Mouse (Mus musculus) frontal cortex, postnatal 25 days (tissue): ENCODE data around the gene Bicdl2.

Experiments
- DNase-seq, 2 experiments: peaks; one replicate each; pipeline ENCODE4 v3.0.0; 2022; ENCODE audit warnings: low spot score in 2 of 2

Gene Bicdl2

GRCm38 (mm10) chr17:23660117-23660875, at the start of gene Bicdl2:
Gene Bicdl2 (plus strand): TSS chr17:23660506.
- no peak for DNase-seq

- DNase-seq: no peak
These were observed 43.2 kb upstream of the Bicdl2 start for GRCm38 (mm10) chr17:23617087-23617486.

GRCm38 (mm10) chr17:23620351-23620750, 40.0 kb upstream of the Bicdl2 start:
- no peak for DNase-seq

- no peak for DNase-seq
These were observed 32.5 kb upstream of the Bicdl2 start for GRCm38 (mm10) chr17:23627813-23628212.

- DNase-seq: peak; percentile 66 to 81
These were observed 29.9 kb upstream of the Bicdl2 start for GRCm38 (mm10) chr17:23630195-23631020.

GRCm38 (mm10) chr17:23631241-23631640, 29.1 kb upstream of the Bicdl2 start:
- no peak for DNase-seq

- DNase-seq: no peak
These were observed 15.5 kb upstream of the Bicdl2 start, which contains the start of gene Mmp25 for GRCm38 (mm10) chr17:23644613-23645495. Gene Mmp25 (minus strand): TSS chr17:23645277.

GRCm38 (mm10) chr17:23645894-23646293, 14.4 kb upstream of the Bicdl2 start:
- DNase-seq: no peak

GRCm38 (mm10) chr17:23651363-23651762, 8.9 kb upstream of the Bicdl2 start:
- no peak for DNase-seq

GRCm38 (mm10) chr17:23653324-23653723, 7.0 kb upstream of the Bicdl2 start:
- no peak for DNase-seq

GRCm38 (mm10) chr17:23654001-23654400, 6.3 kb upstream of the Bicdl2 start:
- no peak for DNase-seq

- no peak for DNase-seq
These were observed 5.9 kb upstream of the Bicdl2 start for GRCm38 (mm10) chr17:23654410-23654809.

- DNase-seq: no peak
These were observed 1.9 kb upstream of the Bicdl2 start for GRCm38 (mm10) chr17:23658450-23658849.

- no peak for DNase-seq
These were observed 532 bp downstream of the Bicdl2 start for GRCm38 (mm10) chr17:23660876-23661200.

- DNase-seq: no peak
These were observed 1.2 kb downstream of the Bicdl2 start for GRCm38 (mm10) chr17:23661526-23661925.

- no peak for DNase-seq
These were observed 4.3 kb downstream of the Bicdl2 start for GRCm38 (mm10) chr17:23664556-23665021.

GRCm38 (mm10) chr17:23665511-23665910, 5.2 kb downstream of the Bicdl2 start:
- DNase-seq: no peak

GRCm38 (mm10) chr17:23670516-23671074, 10.3 kb downstream of the Bicdl2 start:
- no peak for DNase-seq

- DNase-seq: no peak
These were observed 11.2 kb downstream of the Bicdl2 start for GRCm38 (mm10) chr17:23671519-23671918.

- DNase-seq: no peak
These were observed 12.5 kb downstream of the Bicdl2 start for GRCm38 (mm10) chr17:23672761-23673160.

GRCm38 (mm10) chr17:23673424-23674073, 13.2 kb downstream of the Bicdl2 start, which contains the start of the genes Hcfc1r1 and Thoc6:
Gene Hcfc1r1 (plus strand): TSS chr17:23673596.
Gene Thoc6 (minus strand): TSS chr17:23673882.
- DNase-seq: peak; percentile 92
